Mouse (Mus musculus): ENCODE results near the gene Prkd1.
"Not testable (repeated sequence)": the region's sequence is repeated elsewhere in the genome, so short reads cannot be mapped to it uniquely, and the experiment has no call there.

Prkd1 gene

GRCm38 (mm10) chr12:50648671-50649541 lies at the start of gene Prkd1:
Gene Prkd1, minus strand, starts transcription at chr12:50649098.
- peak; percentile 76 for DNase-seq (ENCODE audit: low spot score)

- DNase-seq (ENCODE audit: low spot score): peak; percentile 60
Measured at GRCm38 (mm10) chr12:50697492-50697891, 48.6 kb upstream of the Prkd1 start.

- DNase-seq (ENCODE audit: low spot score): no peak
Measured at GRCm38 (mm10) chr12:50648176-50648670, 675 bp downstream of the Prkd1 start.

GRCm38 (mm10) chr12:50646857-50647256 lies 2.0 kb downstream of the Prkd1 start:
- DNase-seq (ENCODE audit: low spot score): no peak

GRCm38 (mm10) chr12:50642671-50643070 lies 6.2 kb downstream of the Prkd1 start:
- no peak for DNase-seq (ENCODE audit: low spot score)

- no peak for DNase-seq (ENCODE audit: low spot score)
Measured at GRCm38 (mm10) chr12:50640171-50640570, 8.7 kb downstream of the Prkd1 start.

- no peak for DNase-seq (ENCODE audit: low spot score)
Measured at GRCm38 (mm10) chr12:50634436-50634835, 14.5 kb downstream of the Prkd1 start.

- not testable (repeated sequence) for DNase-seq (ENCODE audit: low spot score)
Measured at GRCm38 (mm10) chr12:50626100-50626499, 22.8 kb downstream of the Prkd1 start.

- no peak for DNase-seq (ENCODE audit: low spot score)
Measured at GRCm38 (mm10) chr12:50624175-50624574, 24.7 kb downstream of the Prkd1 start.

- no peak for DNase-seq (ENCODE audit: low spot score)
Measured at GRCm38 (mm10) chr12:50615852-50616251, 33.0 kb downstream of the Prkd1 start.

- DNase-seq (ENCODE audit: low spot score): peak; percentile 42
Measured at GRCm38 (mm10) chr12:50614341-50614740, 34.6 kb downstream of the Prkd1 start.

- no peak for DNase-seq (ENCODE audit: low spot score)
Measured at GRCm38 (mm10) chr12:50606703-50607500, 42.0 kb downstream of the Prkd1 start.

- no peak for DNase-seq (ENCODE audit: low spot score)
Measured at GRCm38 (mm10) chr12:50599370-50599769, 49.5 kb downstream of the Prkd1 start.

- DNase-seq (ENCODE audit: low spot score): no peak
Measured at GRCm38 (mm10) chr12:50598053-50598988, 50.6 kb downstream of the Prkd1 start.

- DNase-seq (ENCODE audit: low spot score): no peak
Measured at GRCm38 (mm10) chr12:50597467-50597866, 51.4 kb downstream of the Prkd1 start.

GRCm38 (mm10) chr12:50595777-50596176 lies 53.1 kb downstream of the Prkd1 start:
- no peak for DNase-seq (ENCODE audit: low spot score)

GRCm38 (mm10) chr12:50594506-50594905 lies 54.4 kb downstream of the Prkd1 start:
- DNase-seq (ENCODE audit: low spot score): no peak

GRCm38 (mm10) chr12:50593481-50593880 lies 55.4 kb downstream of the Prkd1 start:
- DNase-seq (ENCODE audit: low spot score): no peak

GRCm38 (mm10) chr12:50588137-50588761 lies 60.6 kb downstream of the Prkd1 start:
- DNase-seq (ENCODE audit: low spot score): no peak

GRCm38 (mm10) chr12:50565198-50565597 lies 83.7 kb downstream of the Prkd1 start:
- DNase-seq (ENCODE audit: low spot score): no peak

- DNase-seq (ENCODE audit: low spot score): no peak
Measured at GRCm38 (mm10) chr12:50560536-50560935, 88.4 kb downstream of the Prkd1 start.
